Mouse (Mus musculus): ENCODE results near the gene Camk2n1. TPM values are rescaled to one million over a fixed set of nuclear protein-coding genes. Genes with fewer than 3 reads are reported as not detected.
A peak's percentile ranks its signal among the peaks of the same experiment; 100 is the strongest.

The Camk2n1 gene
- total and polyA plus RNA-seq, 3 experiments: 7.1 to 12.7 (median 12.0) TPM

GRCm38 (mm10) chr4:138480962-138481361 lies 26.8 kb downstream of the Camk2n1 start:
- no peak overlapping the region for H3K27ac ChIP-seq
- H3K27me3 ChIP-seq (ENCODE audit: control insufficient read depth, insufficient read depth, low read length): no peaks in the 10 kb centered on the region
- intact Hi-C loops (cut with DNase I): no loop called here
- no peak for DNase-seq
- H3K4me3 ChIP-seq: no peak overlapping the region
- WGBS: 27% methylated on average over 9 of the region's 9 CpGs
- no peaks in the 10 kb centered on the region for H3K36me3 ChIP-seq (ENCODE audit: control insufficient read depth, insufficient read depth, low read length)
- no peaks in the 10 kb centered on the region for H3K79me2 ChIP-seq (replicated peaks; ENCODE audit: control insufficient read depth, insufficient read depth, low read length)
- no peak overlapping the region for H3K9ac ChIP-seq (ENCODE audit: low read depth, low read length)
- TF ChIP-seq CTCF (IDR thresholded peaks at IDR 0.05) (no peak), EP300 (IDR thresholded peaks at IDR 0.05; ENCODE audit: insufficient read depth, low read depth, low read length) (no peak), POLR2A (IDR thresholded peaks at IDR 0.05; ENCODE audit: insufficient read depth, low read depth, low read length) (no peak)
- no peaks in the 10 kb centered on the region for H3K4me1 ChIP-seq (ENCODE audit: control insufficient read depth, insufficient read depth, low read length)

- no peaks in the 10 kb centered on the region for H3K4me1 ChIP-seq (ENCODE audit: control insufficient read depth, insufficient read depth, low read length)
- no peaks in the 10 kb centered on the region for H3K36me3 ChIP-seq (ENCODE audit: control insufficient read depth, insufficient read depth, low read length)
- no peak overlapping the region for H3K4me3 ChIP-seq
- 32% methylated on average over 8 of the region's 8 CpGs for WGBS
- no peak for DNase-seq
- no peak overlapping the region for H3K9ac ChIP-seq (ENCODE audit: low read depth, low read length)
- no peaks in the 10 kb centered on the region for H3K27me3 ChIP-seq (ENCODE audit: control insufficient read depth, insufficient read depth, low read length)
- no peak for TF ChIP-seq CTCF (IDR thresholded peaks at IDR 0.05)
- no peak for TF ChIP-seq EP300 (IDR thresholded peaks at IDR 0.05; ENCODE audit: insufficient read depth, low read depth, low read length)
- no peak overlapping the region for H3K27ac ChIP-seq
- H3K79me2 ChIP-seq (replicated peaks; ENCODE audit: control insufficient read depth, insufficient read depth, low read length): no peaks in the 10 kb centered on the region
- intact Hi-C loops (cut with DNase I): no loop called here
These were observed 28.6 kb downstream of the Camk2n1 start for GRCm38 (mm10) chr4:138482721-138483120.

- H3K27me3 ChIP-seq (ENCODE audit: control insufficient read depth, insufficient read depth, low read length): no peaks in the 10 kb centered on the region
- DNase-seq: no peak
- intact Hi-C loops (cut with DNase I): no loop called here
- H3K36me3 ChIP-seq (ENCODE audit: control insufficient read depth, insufficient read depth, low read length): no peaks in the 10 kb centered on the region
- no peaks in the 10 kb centered on the region for H3K79me2 ChIP-seq (replicated peaks; ENCODE audit: control insufficient read depth, insufficient read depth, low read length)
- H3K4me1 ChIP-seq (ENCODE audit: control insufficient read depth, insufficient read depth, low read length): no peaks in the 10 kb centered on the region
- TF ChIP-seq POLR2A (IDR thresholded peaks at IDR 0.05; ENCODE audit: insufficient read depth, low read depth, low read length) (no peak), CTCF (IDR thresholded peaks at IDR 0.05) (no peak), EP300 (IDR thresholded peaks at IDR 0.05; ENCODE audit: insufficient read depth, low read depth, low read length) (no peak)
- no peak overlapping the region for H3K9ac ChIP-seq (ENCODE audit: low read depth, low read length)
- no peak overlapping the region for H3K27ac ChIP-seq
- 73% methylated on average over 8 of the region's 8 CpGs for WGBS
- H3K4me3 ChIP-seq: no peak overlapping the region
These were observed 34.1 kb downstream of the Camk2n1 start for GRCm38 (mm10) chr4:138488241-138488640.

- no peaks in the 10 kb centered on the region for H3K36me3 ChIP-seq (ENCODE audit: control insufficient read depth, insufficient read depth, low read length)
- H3K79me2 ChIP-seq (replicated peaks; ENCODE audit: control insufficient read depth, insufficient read depth, low read length): no peaks in the 10 kb centered on the region
- H3K4me1 ChIP-seq (ENCODE audit: control insufficient read depth, insufficient read depth, low read length): peaks cover 2% of the 10 kb centered on the region; the same call in 1 of the 2 replicates
- 71% methylated on average over 4 of the region's 4 CpGs for WGBS
- intact Hi-C loops (cut with DNase I): no loop called here
- H3K9ac ChIP-seq (ENCODE audit: low read depth, low read length): no peak overlapping the region
- H3K27me3 ChIP-seq (ENCODE audit: control insufficient read depth, insufficient read depth, low read length): no peaks in the 10 kb centered on the region
- H3K27ac ChIP-seq: no peak overlapping the region
- H3K4me3 ChIP-seq: no peak overlapping the region
- TF ChIP-seq EP300 (IDR thresholded peaks at IDR 0.05; ENCODE audit: insufficient read depth, low read depth, low read length) (no peak), POLR2A (IDR thresholded peaks at IDR 0.05; ENCODE audit: insufficient read depth, low read depth, low read length) (no peak), CTCF (IDR thresholded peaks at IDR 0.05) (no peak)
- no peak for DNase-seq
These were observed 37.0 kb downstream of the Camk2n1 start for GRCm38 (mm10) chr4:138491088-138491487.

GRCm38 (mm10) chr4:138493161-138494001 lies 39.3 kb downstream of the Camk2n1 start:
- H3K9ac ChIP-seq (ENCODE audit: low read depth, low read length): no peak overlapping the region
- no peaks in the 10 kb centered on the region for H3K27me3 ChIP-seq (ENCODE audit: control insufficient read depth, insufficient read depth, low read length)
- H3K36me3 ChIP-seq (ENCODE audit: control insufficient read depth, insufficient read depth, low read length): no peaks in the 10 kb centered on the region
- peaks cover 3% of the 10 kb centered on the region; the same call in 1 of the 2 replicates for H3K4me1 ChIP-seq (ENCODE audit: control insufficient read depth, insufficient read depth, low read length)
- no peak overlapping the region for H3K4me3 ChIP-seq
- H3K79me2 ChIP-seq (replicated peaks; ENCODE audit: control insufficient read depth, insufficient read depth, low read length): no peaks in the 10 kb centered on the region
- 39% methylated on average over 5 of the region's 5 CpGs for WGBS
- intact Hi-C loops (cut with DNase I): no loop called here
- peak; percentile 84 to 85 for DNase-seq
- H3K27ac ChIP-seq: no peak overlapping the region
- TF ChIP-seq CTCF (IDR thresholded peaks at IDR 0.05): no peak

GRCm38 (mm10) chr4:138494905-138495304 lies 40.8 kb downstream of the Camk2n1 start:
- Histone ChIP-seq H3K9ac (ENCODE audit: low read depth, low read length) (no peak overlapping the region), H3K4me3 (no peak overlapping the region), H3K27me3 (ENCODE audit: control insufficient read depth, insufficient read depth, low read length) (no peaks in the 10 kb centered on the region), H3K4me1 (ENCODE audit: control insufficient read depth, insufficient read depth, low read length) (peaks cover 3% of the 10 kb centered on the region; the same call in 1 of the 2 replicates), H3K36me3 (ENCODE audit: control insufficient read depth, insufficient read depth, low read length) (no peaks in the 10 kb centered on the region), H3K27ac (no peak overlapping the region), H3K79me2 (replicated peaks; ENCODE audit: control insufficient read depth, insufficient read depth, low read length) (no peaks in the 10 kb centered on the region)
- TF ChIP-seq POLR2A (IDR thresholded peaks at IDR 0.05; ENCODE audit: insufficient read depth, low read depth, low read length) (no peak), CTCF (IDR thresholded peaks at IDR 0.05) (no peak)
- peak; percentile 48 to 50 for DNase-seq
- intact Hi-C loops (cut with DNase I): no loop called here
- 60% methylated on average over 5 of the region's 5 CpGs for WGBS

Data from heart, adult 2 months (tissue).